Comparison of ENCODE assay signal across 22 mouse cellular contexts in the genomic region with DNA sequence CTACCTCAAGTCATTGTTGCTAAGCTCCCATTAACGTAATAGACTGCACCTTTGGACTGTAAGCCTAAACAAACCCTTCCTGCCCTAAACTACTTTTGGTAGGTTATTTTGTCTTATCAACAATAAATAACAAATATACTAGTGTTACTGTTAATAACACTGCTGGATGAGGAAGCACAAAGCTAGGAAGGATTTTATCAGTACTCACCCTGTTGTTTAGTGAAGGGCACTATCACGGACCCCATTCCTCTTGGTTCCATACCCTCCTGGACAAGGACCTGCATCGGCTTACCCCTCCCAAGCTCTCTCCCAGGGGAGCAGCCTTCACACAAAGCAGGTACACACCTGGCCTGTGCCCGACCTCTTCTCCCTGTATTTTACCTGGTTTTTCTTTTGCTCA.
DNase-seq lines count a peak whose midpoint lies in the region; ATAC-seq and TF ChIP-seq lines count a peak whose summit lies in the region.
"Had no signal": no experiment of that assay in that cellular context is flagged by ENCODE, and none has a peak within 500 bp of the region (broad histone marks: within the 10 kb centered on the region; RNA-seq: fewer than 3 reads in every experiment).

No protein-coding gene starts in this region.

- H3K36me3 ChIP-seq in liver, embryonic 12.5 days: no peaks in the 10 kb centered on the region
- H3K36me3 ChIP-seq in liver, embryonic 14.5 days (replicated peaks; ENCODE audit: control insufficient read depth, insufficient read depth, low read depth): no peaks in the 10 kb centered on the region
- no peaks in the 10 kb centered on the region for H3K36me3 ChIP-seq in liver, embryonic 11.5 days (ENCODE audit: control insufficient read depth, insufficient read depth, low read length)
- H3K36me3 ChIP-seq in liver, embryonic 15.5 days (replicated peaks): no peaks in the 10 kb centered on the region

- no peak overlapping the region for H3K4me2 ChIP-seq in liver, embryonic 12.5 days
- H3K4me2 ChIP-seq in liver, embryonic 14.5 days (ENCODE audit: low read depth): no peak overlapping the region
- H3K4me2 ChIP-seq in liver, embryonic 11.5 days: no peak overlapping the region
- no peak overlapping the region for H3K4me2 ChIP-seq in liver, embryonic 15.5 days
- H3K4me2 ChIP-seq: embryonic facial prominence, embryonic 12.5 days; forebrain, embryonic 12.5 days had no signal

- H3K4me1 ChIP-seq in liver, embryonic 12.5 days: peaks cover 57% of the 10 kb centered on the region
- peaks cover 54% of the 10 kb centered on the region in 2 experiments for H3K4me1 ChIP-seq in liver, embryonic 14.5 days (replicated peaks; ENCODE audit: control insufficient read depth in 2 of 2, insufficient read depth in 2 of 2, low read length in 1 of 2)
- H3K4me1 ChIP-seq in liver, embryonic 11.5 days (replicated peaks; ENCODE audit: control insufficient read depth, insufficient read depth, low read length): peaks cover 10% of the 10 kb centered on the region
- peaks cover 56% of the 10 kb centered on the region for H3K4me1 ChIP-seq in liver, embryonic 15.5 days (replicated peaks)

- no peak for DNase-seq in liver
- no peak for DNase-seq in liver, embryonic 14.5 days (ENCODE audit: low read depth in 3 of 3, low spot score in 3 of 3)
- no peak for DNase-seq in liver, embryonic 11.5 days (ENCODE audit: low spot score)
- DNase-seq in urinary bladder, postnatal 25 days (ENCODE audit: low spot score): no peak
- DNase-seq in layer of hippocampus, adult 9-11 months: no peak
- DNase-seq: adrenal gland, adult 8-10 months; adrenal gland, postnatal 14 days; adrenal gland, postnatal 36 days; cerebellum, adult 11-12 months; cerebellum, adult 2 months; cerebellum, adult 9-10 months; cerebellum, postnatal 10 days; cerebellum, postnatal 25 days had no signal

- ATAC-seq in liver, embryonic 12.5 days: no peak
- ATAC-seq in liver, embryonic 14.5 days (ENCODE audit: insufficient read depth): no peak
- no peak for ATAC-seq in liver, embryonic 11.5 days (replicated peaks; ENCODE audit: low FRiP score)
- ATAC-seq in liver, embryonic 15.5 days (ENCODE audit: insufficient read depth): no peak
- ATAC-seq: activated CD4-positive, CD25-positive, alpha-beta regulatory T cell, adult 4 months; forebrain, embryonic 14.5 days; Patski had no signal

- TF ChIP-seq EP300 in liver, embryonic 14.5 days (IDR thresholded peaks at IDR 0.05; ENCODE audit: low read depth): no peak

- peaks cover 19% of the 10 kb centered on the region for H3K27me3 ChIP-seq in liver, embryonic 12.5 days (replicated peaks)
- H3K27me3 ChIP-seq in liver, embryonic 14.5 days (ENCODE audit: control insufficient read depth, insufficient read depth, low read length): no peaks in the 10 kb centered on the region
- H3K27me3 ChIP-seq in liver, embryonic 11.5 days (replicated peaks; ENCODE audit: control insufficient read depth, insufficient read depth, low read length): no peaks in the 10 kb centered on the region
- H3K27me3 ChIP-seq in liver, embryonic 15.5 days: peaks cover 15% of the 10 kb centered on the region; the same call in 1 of the 2 replicates
- H3K27me3 ChIP-seq: embryonic facial prominence, embryonic 12.5 days; forebrain, embryonic 12.5 days; Patski had no signal

- TF ChIP-seq CTCF in liver, embryonic 14.5 days (IDR thresholded peaks at IDR 0.05; ENCODE audit: low read depth): no peak

- H3K4me3 ChIP-seq in liver, embryonic 12.5 days: no peak overlapping the region
- H3K4me3 ChIP-seq in liver, embryonic 14.5 days (ENCODE audit: insufficient read depth in 1 of 2, low read depth in 2 of 2, low read length in 2 of 2): no peak overlapping the region
- H3K4me3 ChIP-seq in liver, embryonic 11.5 days (ENCODE audit: low read depth, low read length): no peak overlapping the region
- H3K4me3 ChIP-seq in liver, embryonic 15.5 days (replicated peaks): no peak overlapping the region
- H3K4me3 ChIP-seq: embryonic facial prominence, embryonic 10.5 days; embryonic facial prominence, embryonic 12.5 days; forebrain, embryonic 12.5 days had no signal

- 71% methylated on average over 4 of the region's 4 CpGs for WGBS in liver, embryonic 12.5 days (ENCODE audit: insufficient replicate concordance)
- whole genome bisulfite sequencing in liver, embryonic 14.5 days (ENCODE audit: insufficient replicate concordance): 49% methylated on average over 4 of the region's 4 CpGs
- 81% methylated on average over 4 of the region's 4 CpGs for WGBS in liver, embryonic 11.5 days
- 65% methylated on average over 4 of the region's 4 CpGs for WGBS in liver, embryonic 15.5 days (ENCODE audit: insufficient replicate concordance)

- H3K9ac ChIP-seq in liver, embryonic 12.5 days: no peak overlapping the region
- peak overlapping the region; percentile 25; the same call in 1 of the 2 replicates for H3K9ac ChIP-seq in liver, embryonic 14.5 days (replicated peaks)
- H3K9ac ChIP-seq in liver, embryonic 11.5 days (ENCODE audit: low read depth, low read length): no peak overlapping the region
- H3K9ac ChIP-seq in liver, embryonic 15.5 days: no peak overlapping the region
- H3K9ac ChIP-seq: embryonic facial prominence, embryonic 12.5 days; forebrain, embryonic 12.5 days; forebrain, postnatal 0 days had no signal

- H3K27ac ChIP-seq in liver, embryonic 12.5 days: peak overlapping the region; percentile 98
- peak overlapping the region; percentile 98 for H3K27ac ChIP-seq in liver, embryonic 14.5 days
- no peak overlapping the region for H3K27ac ChIP-seq in liver, embryonic 11.5 days (ENCODE audit: low read depth, low read length)
- H3K27ac ChIP-seq in liver, embryonic 15.5 days (replicated peaks): peak overlapping the region; percentile 95
- H3K27ac ChIP-seq: embryonic facial prominence, embryonic 10.5 days; embryonic facial prominence, embryonic 12.5 days; forebrain, embryonic 12.5 days had no signal

- H3K9me3 ChIP-seq in liver, embryonic 12.5 days (replicated peaks): no peaks in the 10 kb centered on the region
- H3K9me3 ChIP-seq in liver, embryonic 14.5 days (ENCODE audit: control insufficient read depth, low read length): no peaks in the 10 kb centered on the region
- H3K9me3 ChIP-seq in liver, embryonic 11.5 days (ENCODE audit: control insufficient read depth, low read length): no peaks in the 10 kb centered on the region
- H3K9me3 ChIP-seq in liver, embryonic 15.5 days (replicated peaks): no peaks in the 10 kb centered on the region
- H3K9me3 ChIP-seq: embryonic facial prominence, embryonic 10.5 days; embryonic facial prominence, embryonic 12.5 days; forebrain, embryonic 12.5 days had no signal
